Mouse (Mus musculus) urinary bladder, adult 2 months (tissue): ENCODE measurements around the gene Gas6. TPM values are rescaled to one million over a fixed set of nuclear protein-coding genes. Genes with fewer than 3 reads are reported as not detected.
A peak's percentile ranks its signal among the peaks of the same experiment; 100 is the strongest.

Experiments
- DNase-seq: peaks from one replicate; pipeline ENCODE4 v3.0.0; 2022; ENCODE audit warnings: low spot score
- polyA plus RNA-seq: library from polyadenylated mRNA; depleted of rRNA; stranded (reverse); fragments of >200 nt; gene quantifications from 2 replicates; pipeline ENCODE4 v1.2.3, GENCODE M21; 2012

Gas6 gene
- polyA plus RNA-seq, 1 experiment = 265 TPM

DNA sequence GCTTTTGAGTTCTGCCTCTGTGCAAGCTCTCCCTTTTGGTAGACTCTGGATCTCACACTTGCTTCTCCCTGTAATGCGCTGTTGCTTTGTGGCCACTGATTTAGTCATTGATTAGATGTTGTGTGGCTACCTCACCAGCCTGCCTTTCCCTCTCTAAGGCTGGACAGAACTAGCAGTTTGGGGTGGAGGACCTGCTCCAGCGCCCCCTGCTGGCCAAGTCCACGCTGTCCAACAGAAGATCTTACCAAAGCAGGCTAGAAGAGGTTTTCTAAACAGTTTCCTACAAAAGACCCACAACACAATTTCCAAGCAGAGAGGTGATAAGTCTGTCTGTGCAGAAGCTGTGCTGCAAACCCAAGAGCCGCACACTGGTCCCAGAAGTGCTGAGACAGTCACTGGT is 32.4 kb downstream of the Gas6 start:
- DNase-seq = peak; percentile 53

DNA sequence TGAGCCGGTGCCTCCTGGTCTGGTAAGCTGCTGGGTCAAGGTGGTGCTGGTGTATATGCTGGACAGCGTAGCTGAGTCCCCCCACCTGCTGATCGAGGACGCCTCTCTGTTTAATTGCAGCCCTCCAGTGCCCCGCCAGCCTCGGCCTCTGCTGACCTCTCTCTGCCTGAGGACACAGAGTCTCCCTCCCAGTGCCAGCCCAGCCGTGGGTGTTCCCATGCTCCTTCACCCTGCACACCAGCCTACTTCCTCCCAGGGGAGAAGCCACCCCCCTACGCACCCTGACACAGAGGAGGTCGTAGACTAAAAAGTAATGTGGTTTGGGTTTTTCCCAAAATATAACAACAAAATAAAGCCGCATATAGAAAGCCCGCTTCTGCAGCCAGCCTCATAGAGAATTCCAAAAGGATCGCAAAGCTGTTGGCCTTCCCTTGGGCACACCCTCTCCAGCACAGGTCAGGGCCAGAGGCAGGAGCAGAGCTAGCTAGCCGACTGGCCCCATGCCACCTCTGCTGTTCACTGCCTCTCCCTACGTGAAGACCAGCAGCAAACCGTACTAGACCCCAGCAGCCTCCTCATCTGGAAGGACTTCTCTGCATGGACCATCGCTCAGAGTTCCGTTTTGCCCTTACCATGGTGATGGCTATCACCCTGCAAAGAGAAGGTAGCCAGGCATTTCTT is 33.1 kb downstream of the Gas6 start:
- DNase-seq = no peak

DNA sequence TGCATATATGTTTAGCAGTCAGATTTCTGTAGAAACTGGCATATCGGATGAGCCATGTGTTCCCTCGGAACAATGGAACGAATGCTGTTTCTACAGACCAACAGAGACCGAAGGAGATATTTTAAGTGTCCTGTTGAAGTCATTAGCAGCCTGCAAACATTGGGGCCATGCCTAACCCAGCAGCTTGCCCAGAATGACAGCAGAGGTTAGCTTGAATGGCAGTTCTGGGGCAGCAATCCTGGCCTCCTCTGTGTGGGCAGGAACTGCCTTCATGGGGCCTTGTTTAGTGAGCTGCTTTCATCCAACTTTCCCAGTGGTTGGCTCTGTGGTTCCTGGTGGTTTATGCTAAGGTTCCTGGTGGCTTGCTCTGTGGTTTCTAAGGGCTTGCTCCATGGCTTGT is 34.9 kb downstream of the Gas6 start:
- no peak for DNase-seq

- peak; percentile 43 for DNase-seq
Observed at GRCm38 (mm10) chr8:13455295-13455694, 39.0 kb downstream of the Gas6 start.

GRCm38 (mm10) chr8:13454341-13455113 is 39.8 kb downstream of the Gas6 start:
- DNase-seq = no peak

DNA sequence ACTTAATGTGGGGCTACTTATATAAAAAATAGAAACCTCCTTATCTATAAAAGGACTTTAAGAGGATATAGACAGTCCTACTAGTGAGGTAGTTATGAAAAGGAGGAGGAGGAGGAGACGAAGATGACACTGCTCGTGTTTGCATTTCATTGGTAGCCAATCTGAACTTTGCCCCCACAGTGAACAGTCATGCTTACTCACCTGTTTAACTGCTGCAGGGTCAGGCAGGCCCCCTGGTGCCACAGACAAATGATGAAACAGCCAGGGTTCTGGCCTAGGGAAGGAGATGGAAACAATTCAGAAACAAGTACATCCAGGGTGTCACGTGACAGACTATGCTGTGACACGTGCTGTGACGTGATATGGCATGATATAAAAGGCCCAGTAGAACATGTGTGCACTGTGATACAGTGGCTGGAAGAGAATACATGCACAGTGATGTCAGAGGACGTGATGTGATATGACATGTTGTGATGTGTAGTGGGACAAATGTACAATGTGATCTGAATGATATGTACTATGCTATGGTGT is 42.5 kb downstream of the Gas6 start:
- no peak for DNase-seq

DNA sequence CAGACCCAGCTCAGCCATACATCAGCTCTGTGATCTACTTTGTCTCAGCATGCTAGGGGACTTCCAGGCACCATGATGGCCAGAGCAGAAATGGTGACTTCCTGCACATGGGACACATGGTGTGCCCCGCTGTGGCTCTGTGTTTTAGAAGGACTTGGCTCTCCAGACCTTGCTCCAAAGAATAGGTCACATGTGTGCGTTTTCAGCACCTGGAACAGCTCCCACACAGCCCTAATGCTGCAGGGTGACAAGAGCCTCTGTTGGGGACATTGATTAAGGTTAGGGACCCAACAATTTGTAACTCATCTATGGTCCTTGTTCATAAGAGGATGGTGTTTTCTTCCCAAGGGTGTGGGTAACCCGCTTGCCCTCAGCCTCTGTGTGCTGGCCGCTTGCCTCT is 46.1 kb downstream of the Gas6 start:
- no peak for DNase-seq

DNA sequence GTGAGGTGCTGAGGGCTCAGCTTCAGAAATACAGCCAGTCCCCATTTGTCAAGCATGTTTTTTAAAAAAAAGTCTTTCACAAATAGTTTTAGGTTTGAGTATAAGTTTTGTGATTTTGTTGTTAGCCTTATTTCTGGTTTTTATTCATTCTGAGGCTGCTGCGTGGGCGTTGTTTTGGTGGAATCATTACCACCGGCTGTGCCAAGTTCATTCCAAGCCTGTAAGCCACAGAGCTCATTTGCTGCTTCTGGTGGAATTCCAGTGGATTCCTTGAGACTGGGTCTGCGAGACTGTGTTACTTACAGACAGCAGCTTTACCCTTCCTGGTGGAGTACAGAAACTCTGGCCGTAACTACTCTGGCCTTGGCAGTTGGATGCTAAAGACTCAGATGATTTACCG is 47.8 kb downstream of the Gas6 start:
- DNase-seq = no peak

DNA sequence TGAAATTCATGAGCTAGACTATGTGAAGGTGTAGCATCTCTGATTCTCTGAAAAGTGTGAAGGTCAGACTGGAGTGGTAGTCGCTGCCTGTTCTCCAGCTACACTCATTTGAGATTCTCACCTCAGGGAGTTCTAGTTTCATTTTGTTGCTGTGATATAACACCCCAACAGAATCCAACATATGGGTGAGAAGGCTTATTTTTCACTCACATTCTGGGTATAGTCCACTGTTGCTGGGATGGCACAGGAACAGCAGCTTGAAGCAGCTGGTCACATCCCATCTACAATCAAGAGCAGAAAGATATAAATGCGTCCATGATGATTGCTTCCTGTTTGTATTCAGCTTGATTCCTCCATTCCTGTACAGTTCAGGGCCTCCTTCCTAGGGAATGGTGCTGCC is 52.1 kb downstream of the Gas6 start:
- no peak for DNase-seq

- no peak for DNase-seq
Observed at GRCm38 (mm10) chr8:13437531-13437930, 56.8 kb downstream of the Gas6 start.

DNA sequence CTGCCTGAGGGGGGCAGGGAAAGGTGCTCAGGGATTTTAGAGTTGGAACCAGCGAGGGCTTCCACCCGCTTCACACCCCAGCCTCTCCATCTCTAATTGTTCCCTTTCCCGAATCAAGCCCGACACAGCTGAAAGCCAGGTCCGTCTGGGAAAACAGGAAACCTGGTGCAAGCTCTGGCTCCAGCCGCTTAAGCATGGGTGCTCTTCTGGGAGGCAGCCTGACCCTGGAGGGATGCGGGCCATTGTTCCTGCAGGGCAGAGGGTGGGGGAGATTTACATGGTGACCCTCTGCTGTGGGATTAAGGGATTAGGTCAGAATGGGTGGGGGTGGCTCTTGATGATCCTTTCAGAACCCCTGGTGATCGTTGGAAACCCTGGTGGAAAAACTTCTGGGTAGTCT is 58.2 kb downstream of the Gas6 start:
- DNase-seq = no peak

- DNase-seq = no peak
Observed at GRCm38 (mm10) chr8:13434889-13435288, 59.4 kb downstream of the Gas6 start, which contains the start of gene Tmem255b. Gene Tmem255b, plus strand, starts transcription at chr8:13435189.

- no peak for DNase-seq
Observed at GRCm38 (mm10) chr8:13433130-13433529, 61.2 kb downstream of the Gas6 start.

GRCm38 (mm10) chr8:13430866-13431265 is 63.4 kb downstream of the Gas6 start:
- no peak for DNase-seq

DNA sequence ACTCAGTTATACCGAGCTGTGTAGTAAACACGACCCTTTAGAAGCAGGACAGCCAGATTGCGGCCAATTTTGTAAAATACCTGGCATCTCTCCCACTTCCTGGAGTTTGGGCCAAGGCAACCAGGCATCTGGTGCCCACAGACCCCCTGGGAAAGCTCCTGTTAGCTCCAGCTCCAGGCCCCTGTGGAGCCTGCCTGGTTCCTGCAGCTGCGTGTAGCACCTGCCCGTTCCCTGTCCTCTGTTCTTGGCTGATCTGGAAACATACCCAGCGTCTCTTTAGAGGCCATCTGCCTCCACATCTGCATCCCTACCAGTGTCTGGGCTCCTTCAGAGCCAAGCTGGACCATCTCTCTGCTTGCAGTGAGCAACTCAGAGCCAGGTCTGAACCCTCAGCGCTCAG is 63.9 kb downstream of the Gas6 start:
- DNase-seq = no peak

DNA sequence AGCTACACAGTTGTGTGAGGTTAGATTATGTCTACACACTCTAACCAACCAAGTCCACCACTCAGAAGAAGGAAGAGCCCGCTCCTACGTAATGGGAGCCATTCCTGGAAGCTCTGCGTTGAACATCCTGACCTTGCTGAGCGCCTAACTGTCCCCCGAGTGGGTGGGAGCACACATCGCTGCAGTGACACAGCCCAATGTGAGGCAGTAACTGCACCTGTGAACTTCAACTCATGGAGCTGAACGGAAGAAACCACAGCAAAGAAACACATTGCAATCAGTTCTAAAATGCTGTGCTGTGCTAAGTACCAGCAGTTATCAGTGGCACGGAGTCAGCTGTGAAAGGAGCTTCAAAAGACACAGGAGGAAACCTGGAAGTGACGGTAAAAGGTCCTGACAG is 66.1 kb downstream of the Gas6 start:
- DNase-seq = no peak

- DNase-seq = no peak
Observed at GRCm38 (mm10) chr8:13427351-13427750, 66.9 kb downstream of the Gas6 start.

- DNase-seq = no peak
Observed at GRCm38 (mm10) chr8:13420970-13421369, 73.3 kb downstream of the Gas6 start.

DNA sequence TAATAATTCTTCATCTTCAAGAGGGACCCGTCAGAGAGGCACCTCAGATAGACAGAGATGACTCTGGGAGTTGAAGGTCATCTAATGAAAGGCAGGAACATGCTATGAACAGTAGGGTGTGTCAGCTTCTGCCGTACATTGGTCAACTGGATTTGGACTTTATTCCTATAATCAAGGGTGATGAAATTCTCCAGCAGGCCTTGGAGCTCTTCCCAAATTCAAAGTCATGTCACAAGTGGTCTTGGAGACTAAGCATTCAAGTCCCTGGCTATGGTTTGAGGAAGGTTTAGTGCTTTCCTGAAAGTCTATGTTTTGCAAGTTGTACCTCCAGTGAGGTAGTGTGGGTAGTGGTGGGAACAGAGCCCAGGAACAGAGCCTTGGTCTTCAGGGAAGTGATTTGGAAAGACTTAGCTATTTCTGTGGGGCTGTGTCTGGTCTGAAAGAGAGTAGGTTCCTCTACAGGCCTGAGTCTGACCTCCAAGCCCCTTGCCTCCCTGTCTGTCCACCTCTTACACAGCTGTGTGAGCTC is 75.1 kb downstream of the Gas6 start:
- DNase-seq = no peak

- DNase-seq = no peak
Observed at GRCm38 (mm10) chr8:13415879-13416278, 78.4 kb downstream of the Gas6 start.
